Mouse (Mus musculus) thymus, adult 2 months (tissue): ENCODE measurements around the gene Ston2. TPM values are rescaled to one million over a fixed set of nuclear protein-coding genes. Genes with fewer than 3 reads are reported as not detected.

Experiments used
- DNase-seq: peaks from one replicate; pipeline ENCODE4 v3.0.0; 2021
- H3K27ac ChIP-seq: fragments of 200-500 bp; 2 replicates; pipeline ENCODE4 v1.5.1; 2012; ENCODE audit warnings: low read length, control low read depth; ENCODE audit not compliant: control insufficient read depth, insufficient read depth
- H3K27me3 ChIP-seq: fragments of 200-500 bp; 2 replicates; pipeline ENCODE4 v1.6.1; 2012; ENCODE audit warnings: mild to moderate bottlenecking, low read length, moderate library complexity, mixed read lengths; ENCODE audit not compliant: control insufficient read depth, insufficient read depth
- H3K36me3 ChIP-seq: fragments of 200-500 bp; 2 replicates; pipeline ENCODE4 v1.6.1; 2012; ENCODE audit warnings: mild to moderate bottlenecking, low read length, moderate library complexity; ENCODE audit not compliant: control insufficient read depth, insufficient read depth
- H3K4me1 ChIP-seq: fragments of 200-500 bp; replicated peaks from 2 replicates; pipeline ENCODE4 v1.6.1; 2012; ENCODE audit warnings: low read length; ENCODE audit not compliant: control insufficient read depth, insufficient read depth
- H3K4me3 ChIP-seq: fragments of 200-500 bp; 2 replicates; pipeline ENCODE4 v1.5.1; 2012; ENCODE audit warnings: mild to moderate bottlenecking, low read length, control low read depth, moderate library complexity; ENCODE audit not compliant: control insufficient read depth, insufficient read depth
- CTCF ChIP-seq: fragments of 200-500 bp; IDR thresholded peaks from 2 replicates; pipeline ENCODE4 v1.5.1; 2012; ENCODE audit warnings: mild to moderate bottlenecking, control low read depth, low read length, moderate library complexity, borderline replicate concordance; ENCODE audit not compliant: control insufficient read depth, poor library complexity, insufficient read depth; ENCODE audit errors: extremely low read depth
- POLR2A ChIP-seq: fragments of 200-500 bp; IDR thresholded peaks from 2 replicates; pipeline ENCODE4 v1.6.1; 2012; ENCODE audit warnings: mild to moderate bottlenecking, low read length, control low read depth, moderate library complexity; ENCODE audit not compliant: control insufficient read depth, poor library complexity, insufficient read depth; ENCODE audit errors: extremely low read depth
- WGBS: fragments of 180-500 bp; shearing (Covaris S2); methylation state at CpG from one replicate; pipeline ENCODE4 v1.1.7; 2018; 5-methylcytosine and 5-hydroxymethylcytosine counted together
- polyA plus RNA-seq: library from polyadenylated mRNA; depleted of rRNA; stranded (reverse); fragments of >200 nt; gene quantifications from 2 replicates; pipeline ENCODE4 v1.2.3, GENCODE M21; 2012

Ston2 gene
- polyA plus RNA-seq, 1 experiment = 17.5 TPM

DNA sequence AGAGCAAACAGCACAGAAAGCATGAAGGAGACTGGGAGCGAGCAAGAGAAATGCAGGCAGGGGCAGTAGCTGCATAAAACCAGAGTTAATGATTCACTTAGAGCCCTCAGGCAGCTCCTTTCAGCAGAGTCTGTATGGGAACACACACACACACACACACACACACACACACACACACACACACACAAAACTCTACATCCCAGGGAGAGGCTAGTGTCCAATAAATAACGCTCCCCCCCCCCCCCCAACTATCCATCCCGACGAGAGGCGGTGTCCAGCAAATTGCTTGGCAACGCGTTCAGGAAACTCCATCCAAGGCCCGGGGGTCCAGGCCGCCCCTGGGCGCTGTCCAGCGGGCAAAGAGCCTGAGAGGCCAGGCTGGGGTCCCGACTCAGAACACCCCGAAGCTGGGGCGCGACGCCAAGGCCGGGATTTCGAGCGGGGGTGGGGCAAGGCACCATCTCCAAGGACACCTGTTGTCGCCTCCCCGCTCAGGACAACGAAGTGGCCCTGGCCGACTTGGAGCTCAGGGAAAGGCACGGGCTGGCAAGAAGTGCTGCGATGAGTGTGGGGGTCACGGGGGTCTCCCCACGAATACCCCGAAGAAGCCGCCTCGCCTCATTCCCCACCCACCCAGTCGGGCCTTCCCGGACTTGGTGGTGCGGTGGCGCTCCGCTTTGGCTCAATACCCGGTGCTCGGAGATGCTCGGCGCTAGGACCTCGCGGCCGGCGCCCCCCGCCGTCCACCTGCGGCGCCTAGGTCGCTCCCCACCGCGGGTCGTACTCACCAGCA lies 9.8 kb downstream of the Ston2 start:
- 5% methylated on average over 51 of the region's 51 CpGs for WGBS
- DNase-seq = no peak
- Histone ChIP-seq H3K36me3 (no peaks in the 10 kb centered on the region), H3K4me3 (peak overlapping the region; percentile 69), H3K27me3 (no peaks in the 10 kb centered on the region), H3K27ac (no peak overlapping the region), H3K4me1 (peaks cover 16% of the 10 kb centered on the region)
- TF ChIP-seq CTCF (no peak), POLR2A (no peak)

- Histone ChIP-seq H3K36me3 (no peaks in the 10 kb centered on the region), H3K4me3 (no peak overlapping the region), H3K4me1 (peaks cover 16% of the 10 kb centered on the region), H3K27me3 (no peaks in the 10 kb centered on the region), H3K27ac (no peak overlapping the region)
- DNase-seq = no peak
- WGBS = 89% methylated on average over 5 of the region's 5 CpGs
- TF ChIP-seq POLR2A (no peak), CTCF (no peak)
These were observed 11.8 kb downstream of the Ston2 start for GRCm38 (mm10) chr12:91776342-91776741.

DNA sequence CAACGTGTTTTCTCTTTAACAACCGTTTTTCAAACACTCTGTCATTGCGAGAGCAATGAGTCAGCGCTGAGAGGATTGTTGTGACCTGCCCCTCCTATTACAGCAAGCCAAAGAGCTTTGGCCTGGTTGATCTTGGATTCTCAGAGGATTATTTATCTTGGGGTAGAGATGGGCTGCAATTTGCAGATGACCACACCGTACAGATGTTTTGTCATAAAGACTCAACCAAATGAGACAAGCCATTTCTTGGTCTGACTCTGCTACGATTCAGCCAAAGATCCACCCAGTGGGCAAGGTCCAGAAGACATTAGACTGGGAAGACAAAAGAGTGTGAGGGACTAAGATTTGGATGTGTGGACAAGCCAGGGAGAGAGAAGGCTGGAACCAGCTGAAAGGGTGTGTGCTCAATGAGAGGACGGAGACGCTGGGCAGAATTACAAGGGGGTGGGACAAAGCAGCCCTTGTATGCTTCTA lies 13.3 kb downstream of the Ston2 start:
- Histone ChIP-seq H3K27ac (no peak overlapping the region), H3K36me3 (no peaks in the 10 kb centered on the region), H3K4me1 (peaks cover 16% of the 10 kb centered on the region), H3K4me3 (no peak overlapping the region), H3K27me3 (no peaks in the 10 kb centered on the region)
- DNase-seq = no peak
- TF ChIP-seq POLR2A (no peak), CTCF (no peak)
- WGBS = 56% methylated on average over 8 of the region's 8 CpGs

GRCm38 (mm10) chr12:91768871-91769270 lies 19.3 kb downstream of the Ston2 start:
- no peak overlapping the region for H3K4me3 ChIP-seq
- peaks cover 28% of the 10 kb centered on the region for H3K4me1 ChIP-seq
- no peak overlapping the region for H3K27ac ChIP-seq
- no peak for DNase-seq
- H3K36me3 ChIP-seq = no peaks in the 10 kb centered on the region
- H3K27me3 ChIP-seq = no peaks in the 10 kb centered on the region
- TF ChIP-seq POLR2A (no peak), CTCF (no peak)
- WGBS = 82% methylated on average over 2 of the region's 2 CpGs

GRCm38 (mm10) chr12:91768176-91768575 lies 20.0 kb downstream of the Ston2 start:
- TF ChIP-seq POLR2A (no peak), CTCF (no peak)
- 98% methylated on average over 6 of the region's 6 CpGs for WGBS
- no peaks in the 10 kb centered on the region for H3K36me3 ChIP-seq
- H3K27me3 ChIP-seq = no peaks in the 10 kb centered on the region
- DNase-seq = no peak
- no peak overlapping the region for H3K27ac ChIP-seq
- H3K4me3 ChIP-seq = no peak overlapping the region
- H3K4me1 ChIP-seq = peaks cover 28% of the 10 kb centered on the region

DNA sequence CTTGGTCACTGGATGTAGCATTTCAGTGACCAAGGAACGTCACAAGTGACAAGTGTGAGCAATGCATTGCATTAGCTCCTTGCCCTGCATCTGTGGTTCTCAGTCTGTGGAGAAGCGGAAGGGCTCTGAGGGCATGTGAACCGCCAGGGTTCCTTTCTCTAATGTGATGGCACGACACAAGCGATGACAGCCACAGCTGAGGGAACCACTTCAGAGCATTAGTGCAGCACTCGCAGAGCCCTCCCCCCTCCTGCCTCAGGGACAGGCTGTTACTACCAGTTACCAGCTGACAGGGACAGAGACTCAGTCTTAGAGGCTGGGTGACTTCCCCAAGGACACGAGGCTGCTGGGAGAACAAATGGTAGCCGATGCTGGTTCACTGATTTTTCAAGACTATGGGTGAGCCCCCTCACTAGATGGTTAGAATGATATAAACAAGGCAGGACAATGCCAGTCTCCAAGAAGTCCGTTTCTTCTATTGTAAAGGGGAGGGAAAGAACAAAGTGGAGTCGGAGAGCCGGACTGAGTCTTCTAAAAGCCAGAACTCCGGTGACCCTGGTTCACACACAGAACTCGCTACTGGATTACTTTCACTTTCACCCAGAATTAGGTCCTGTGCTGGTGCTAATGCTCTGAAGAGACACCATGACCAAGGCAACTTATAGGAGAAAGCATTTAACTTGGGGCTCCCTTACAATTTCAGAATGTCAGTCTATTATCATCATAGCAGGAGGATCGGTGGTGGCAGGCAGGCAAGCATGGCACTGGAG lies 21.7 kb downstream of the Ston2 start:
- TF ChIP-seq CTCF (no peak), POLR2A (no peak)
- 8% methylated on average over 14 of the region's 14 CpGs for WGBS
- H3K4me3 ChIP-seq = peak overlapping the region; percentile 22
- peaks cover 28% of the 10 kb centered on the region for H3K4me1 ChIP-seq
- no peak overlapping the region for H3K27ac ChIP-seq
- peak; percentile 64 for DNase-seq
- H3K27me3 ChIP-seq = no peaks in the 10 kb centered on the region
- H3K36me3 ChIP-seq = no peaks in the 10 kb centered on the region
